Mouse (Mus musculus) megakaryocyte progenitor cell, adult 5-6 weeks (primary cell): ENCODE data around the gene Cntnap2. TPM values are rescaled to one million over a fixed set of nuclear protein-coding genes. Genes with fewer than 3 reads are reported as not detected.

Experiments used
- ATAC-seq: replicated peaks from 2 replicates; pipeline ENCODE4 v1.8.0; 2016; ENCODE audit warnings: mild to moderate bottlenecking, moderate TSS enrichment, inconsistent platforms; ENCODE audit not compliant: poor library complexity
- total RNA-seq, 2 experiments: library from RNA; stranded (forward) in 1 of 2; stranded (reverse) in 1 of 2; fragments of 157-497, 149-512 nt in 1 of 2; fragments of 200-1000 nt in 1 of 2; gene quantifications; 2 replicates each; pipeline versions ENCODE4 v1.2.3 to v1.2.4; 2015 to 2017

Gene Cntnap2
- total RNA-seq (2015): not detected in 2 replicates
- total RNA-seq (2017): not detected in 2 replicates

DNA sequence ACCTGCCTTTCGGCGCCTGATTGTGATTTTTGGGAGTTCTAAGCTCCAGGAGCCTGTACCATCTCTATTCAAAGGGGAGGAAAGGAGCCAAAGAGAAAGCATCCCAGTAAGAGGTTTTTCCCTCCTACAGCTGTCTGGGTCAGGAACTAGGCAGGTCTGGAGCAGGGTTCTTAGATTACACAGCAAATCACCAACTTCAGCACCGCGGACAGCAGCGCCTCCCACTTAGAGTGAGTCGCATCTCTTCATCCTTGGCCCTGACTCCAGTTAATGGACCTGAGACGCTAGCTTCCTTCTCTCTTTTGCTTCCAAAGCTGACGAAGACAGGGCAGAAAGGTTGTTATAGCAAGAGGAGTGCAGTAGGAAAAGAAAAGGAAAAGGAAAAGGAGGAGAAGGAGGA lies at the start of gene Cntnap2:
Gene Cntnap2 (plus strand): TSS at position 267 of the 400 bp plus-strand sequence.
- peak; percentile 65 for ATAC-seq

DNA sequence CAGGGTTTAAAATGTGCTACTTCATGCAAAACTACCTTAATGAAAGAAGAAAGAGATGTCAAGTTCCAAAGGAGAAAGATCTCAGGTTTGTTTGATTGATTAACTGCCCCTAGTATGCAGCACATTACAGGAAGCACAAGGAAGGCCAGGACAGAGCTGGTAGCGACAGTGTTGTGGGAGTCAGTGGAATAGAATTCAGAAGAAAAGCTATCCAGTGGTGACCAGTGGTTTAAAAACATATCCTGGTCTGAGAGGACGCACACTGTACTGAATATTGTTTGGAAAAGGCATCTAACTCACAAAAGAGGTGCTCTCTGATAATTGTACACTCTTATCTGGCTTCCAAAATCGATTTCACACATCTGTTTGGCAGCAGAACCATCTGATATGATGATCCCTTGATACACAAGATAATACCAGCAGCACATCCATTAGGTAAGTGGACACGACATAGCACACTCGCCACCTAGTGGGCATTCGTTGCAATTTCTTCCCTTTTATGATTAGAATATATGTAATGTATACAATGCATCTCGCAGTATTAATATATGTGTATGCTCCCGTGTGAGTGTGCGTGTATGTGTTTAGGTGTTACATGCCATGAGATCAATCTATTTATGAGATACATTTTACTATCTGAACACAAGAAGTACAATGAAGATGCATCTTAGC lies 33.0 kb upstream of the Cntnap2 start:
- ATAC-seq: peak; percentile 97

DNA sequence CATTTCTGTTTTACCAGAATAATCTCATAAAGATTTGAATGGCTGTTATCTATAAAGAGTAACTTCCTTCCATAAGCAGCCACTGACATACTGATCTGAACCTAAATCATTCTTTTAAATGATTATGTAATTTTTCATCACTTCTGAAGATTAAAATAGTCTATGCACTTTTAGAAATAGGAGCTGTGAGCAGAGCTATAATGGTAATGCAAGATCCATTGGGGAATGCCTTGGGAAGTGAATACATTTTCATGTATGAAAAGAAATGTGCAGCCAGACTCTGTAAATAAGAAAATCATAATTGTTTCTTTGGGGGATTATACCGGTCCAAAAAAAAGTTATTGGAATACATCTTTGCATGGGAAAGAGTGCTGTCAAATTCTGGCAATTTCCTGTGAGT lies 19.7 kb upstream of the Cntnap2 start:
- no peak for ATAC-seq

DNA sequence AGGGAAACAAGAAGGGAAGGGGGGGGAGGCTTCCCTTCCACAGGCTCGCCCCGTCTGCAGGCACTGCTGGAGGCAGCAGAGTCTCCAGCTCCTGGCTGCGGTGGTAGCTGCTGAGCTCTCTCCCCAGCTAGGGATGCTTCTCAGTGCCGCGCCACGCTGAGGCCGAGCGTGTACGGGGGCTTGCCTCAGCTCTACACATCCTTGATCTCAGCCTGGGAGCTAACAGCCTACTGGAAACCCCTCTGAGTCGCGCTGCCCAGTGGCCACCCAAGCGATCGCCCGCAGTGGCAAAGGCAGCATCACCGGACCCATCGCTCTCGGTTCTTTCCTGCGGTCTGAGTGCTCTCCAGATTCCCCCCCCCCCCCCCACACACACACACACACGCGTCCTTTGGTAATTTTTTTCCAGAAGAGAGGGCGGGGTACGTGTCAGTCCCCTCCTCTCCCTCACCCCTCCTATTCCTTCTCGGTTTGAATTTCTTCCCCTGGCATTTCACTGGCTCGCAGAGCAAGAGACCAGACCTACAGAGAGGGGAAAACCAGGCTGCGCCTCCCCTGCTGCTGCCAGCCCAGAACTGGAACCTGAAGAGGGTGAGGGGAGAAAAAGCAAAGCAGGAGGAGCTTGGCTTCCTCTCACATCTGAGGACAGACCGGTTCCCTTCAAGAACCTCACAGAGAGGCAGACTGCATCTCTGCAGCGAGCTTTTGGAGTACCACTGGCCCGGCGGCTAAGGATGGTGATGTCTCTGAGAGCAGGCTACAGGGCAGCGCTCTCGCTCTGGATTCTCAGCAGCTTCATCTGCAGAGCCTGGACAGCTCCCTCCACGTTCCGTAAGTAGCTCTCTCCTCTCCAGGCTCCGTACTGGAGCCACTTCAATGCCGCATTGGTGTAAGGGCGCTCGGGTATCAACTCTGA lies 657 bp downstream of the Cntnap2 start:
- 0 out of 2 replicates have a peak, but pooled peaks have one; percentile 23 for ATAC-seq

DNA sequence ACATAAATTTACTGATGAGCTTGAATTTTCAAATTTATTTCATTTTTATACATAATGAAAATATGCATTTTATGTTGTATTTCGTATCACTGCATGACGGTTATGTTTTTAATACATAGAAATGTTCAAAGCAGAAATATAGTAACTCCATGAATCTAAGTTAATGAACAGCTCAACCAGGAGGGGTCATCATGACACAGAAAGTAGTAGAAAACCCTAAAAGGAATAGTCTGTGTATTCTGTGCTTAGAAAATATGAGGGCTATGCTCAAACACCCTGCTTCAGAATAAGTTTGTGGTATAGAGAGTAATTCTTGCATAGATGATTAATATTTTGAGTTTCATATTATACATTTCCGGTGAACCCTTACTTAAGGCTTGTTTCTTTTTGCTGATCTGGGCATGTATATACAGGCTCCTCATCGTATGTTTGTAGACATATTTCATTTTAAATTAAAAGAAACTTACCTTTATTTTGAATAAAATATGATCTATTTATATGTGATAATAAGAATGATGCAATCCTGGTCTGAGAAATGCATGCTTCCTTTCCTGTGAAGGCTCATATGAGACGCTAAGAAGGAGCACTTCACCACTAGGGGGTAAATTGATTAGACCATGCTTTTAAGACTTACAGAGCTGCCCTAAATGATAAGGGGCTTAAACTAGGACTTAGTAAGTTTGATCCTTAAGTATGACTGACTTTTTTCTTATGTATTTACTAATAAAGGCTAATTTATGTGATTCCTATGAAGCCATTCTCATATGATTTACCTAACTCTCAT lies 3.2 kb downstream of the Cntnap2 start:
- ATAC-seq: no peak

DNA sequence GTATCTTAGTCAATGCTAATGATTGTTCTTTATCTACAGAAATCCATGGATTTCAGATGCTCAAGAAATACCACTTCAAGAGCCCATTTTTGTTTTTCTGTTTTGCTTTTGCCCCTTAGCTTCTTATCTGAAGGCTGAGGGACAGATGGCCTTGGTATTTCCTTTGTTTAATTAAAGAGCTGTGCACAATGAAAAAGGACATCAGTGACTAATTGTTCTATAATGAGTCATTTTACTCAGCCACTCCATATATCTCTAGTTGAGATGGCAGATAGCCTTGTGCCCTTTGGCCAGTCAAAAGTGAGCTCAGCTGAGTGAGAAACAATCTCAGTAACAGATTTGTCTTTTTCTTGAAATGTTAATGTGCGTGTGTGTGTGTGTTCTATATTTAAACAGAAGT lies 29.1 kb downstream of the Cntnap2 start:
- no peak for ATAC-seq

DNA sequence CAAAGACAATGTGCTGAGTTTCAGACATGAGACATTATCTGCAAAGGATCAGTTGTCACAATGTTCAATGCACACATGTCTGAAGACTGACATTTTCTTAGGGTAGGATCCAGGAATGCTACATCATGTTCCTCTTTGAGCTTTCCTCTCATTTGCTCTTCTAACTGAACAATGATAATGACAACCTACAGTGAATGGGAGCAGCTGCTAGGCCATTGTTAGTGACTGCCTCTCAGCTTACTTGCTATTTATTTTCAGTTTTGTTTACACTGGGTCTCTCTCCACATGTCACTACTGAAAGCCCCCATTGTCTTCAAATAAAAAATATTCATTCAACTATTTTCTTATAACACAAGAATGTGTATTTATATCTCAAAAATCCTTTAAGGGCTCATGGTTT lies 54.5 kb downstream of the Cntnap2 start:
- ATAC-seq: no peak

DNA sequence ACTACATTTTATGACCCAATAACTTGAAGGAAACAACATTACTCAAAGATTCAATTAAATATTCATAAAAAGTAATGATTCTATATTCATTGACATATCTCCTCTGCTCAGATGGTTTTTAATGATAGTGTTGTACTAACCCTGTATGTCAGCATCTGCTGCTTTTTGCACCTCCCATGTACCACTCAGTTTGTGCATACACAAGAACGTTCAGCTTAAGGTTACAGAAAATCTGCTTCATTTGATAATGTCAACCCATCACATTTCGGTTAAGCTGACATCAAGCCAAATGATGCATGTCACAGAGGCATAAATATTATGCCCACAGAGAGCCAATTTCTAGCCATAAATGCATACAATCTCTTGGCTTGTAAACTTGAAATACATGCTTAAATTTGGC lies 85.7 kb downstream of the Cntnap2 start:
- no peak for ATAC-seq

DNA sequence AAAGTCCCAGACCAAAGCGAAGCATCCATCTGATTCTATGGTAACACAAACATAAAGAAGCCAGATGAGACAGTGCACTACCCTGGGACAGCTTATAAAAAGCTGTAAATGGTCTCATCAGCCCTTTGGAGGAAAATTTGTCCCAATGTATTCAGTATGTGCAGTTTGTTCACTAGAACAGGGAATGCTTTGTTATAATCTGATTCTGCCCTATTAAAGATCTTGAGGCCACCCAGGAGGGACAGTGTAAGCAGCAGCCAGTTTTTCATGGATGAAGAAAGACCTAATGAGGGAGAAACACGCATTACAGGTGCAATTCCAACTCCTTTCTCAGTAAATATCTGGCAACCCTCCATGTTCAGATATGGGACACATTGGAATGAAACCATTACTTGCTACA lies 145.9 kb downstream of the Cntnap2 start:
- ATAC-seq: no peak

DNA sequence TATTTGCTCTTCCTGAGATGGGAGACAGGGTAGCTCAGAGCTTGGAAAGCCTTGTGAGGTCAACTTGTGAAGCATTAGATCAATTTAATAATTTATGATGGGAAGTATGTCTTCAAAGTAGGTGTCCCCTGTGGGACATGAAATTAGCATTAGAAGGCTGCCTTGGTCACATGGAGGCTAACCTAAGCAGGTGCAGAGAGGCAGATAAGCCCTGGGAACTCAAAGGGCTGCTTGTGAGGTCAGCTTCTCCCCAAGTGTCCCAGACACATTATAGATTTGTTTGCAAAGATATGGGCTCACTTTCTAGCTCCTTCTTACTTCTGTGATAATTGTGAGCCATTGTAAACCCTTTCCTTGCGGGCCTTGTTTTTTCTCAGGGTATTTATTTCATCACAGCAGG lies 155.2 kb downstream of the Cntnap2 start:
- ATAC-seq: peak; percentile 29; the same call in 1 of the 2 replicates

DNA sequence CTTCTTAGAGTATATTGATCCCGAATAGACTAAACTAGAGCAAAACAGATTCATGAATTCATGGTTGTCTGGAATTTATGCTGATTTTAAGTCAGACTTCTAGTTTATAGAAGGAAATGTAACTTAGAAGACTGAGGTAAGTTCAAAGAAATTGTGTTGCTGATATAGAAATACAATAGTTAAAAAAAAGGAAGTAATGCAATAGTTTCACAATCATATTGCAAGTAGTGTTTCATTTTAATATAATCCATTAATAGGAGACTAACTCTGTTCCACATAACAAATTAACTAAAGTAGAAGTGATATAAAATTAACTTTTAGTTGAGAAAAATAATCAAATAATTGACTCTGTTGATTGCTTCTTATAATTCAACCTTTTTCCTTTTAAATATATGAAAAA lies 169.8 kb downstream of the Cntnap2 start:
- ATAC-seq: peak; percentile 72

DNA sequence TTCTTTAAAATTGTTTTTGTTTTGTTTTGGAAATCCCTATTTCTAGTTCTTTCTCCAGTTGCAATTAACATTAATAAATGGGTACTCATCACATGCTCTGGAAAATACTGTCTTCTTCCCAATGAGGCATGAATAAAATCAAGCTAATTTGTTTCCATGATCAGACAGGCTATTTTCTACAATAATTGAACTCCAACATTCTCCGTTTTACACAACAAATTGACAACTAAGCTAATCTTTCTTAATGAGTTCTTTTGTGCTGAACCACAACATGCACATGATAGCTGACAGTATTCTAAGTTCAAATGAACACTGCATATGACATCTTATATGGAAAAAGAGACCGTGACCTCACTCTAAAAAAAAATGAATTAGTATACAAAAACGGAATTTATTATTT lies 173.4 kb downstream of the Cntnap2 start:
- no peak for ATAC-seq

DNA sequence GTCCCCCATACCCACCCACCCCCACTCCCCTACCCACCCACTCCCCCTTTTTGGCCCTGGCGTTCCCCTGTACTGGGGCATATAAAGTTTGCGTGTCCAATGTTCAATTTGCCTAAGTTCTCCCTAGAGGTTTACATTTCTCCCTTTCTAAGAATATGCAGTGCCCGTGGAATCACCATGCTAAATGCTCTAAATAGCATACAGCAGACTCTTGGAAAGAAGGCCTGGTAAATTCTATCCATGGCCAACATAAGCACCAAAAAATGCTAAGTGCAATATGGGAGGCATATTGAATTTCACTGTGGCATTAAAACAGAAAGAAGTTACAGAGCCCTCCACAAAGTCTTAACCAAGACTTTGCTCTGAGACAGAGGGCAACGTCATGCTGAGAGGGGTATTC lies 177.4 kb downstream of the Cntnap2 start:
- ATAC-seq: no peak

DNA sequence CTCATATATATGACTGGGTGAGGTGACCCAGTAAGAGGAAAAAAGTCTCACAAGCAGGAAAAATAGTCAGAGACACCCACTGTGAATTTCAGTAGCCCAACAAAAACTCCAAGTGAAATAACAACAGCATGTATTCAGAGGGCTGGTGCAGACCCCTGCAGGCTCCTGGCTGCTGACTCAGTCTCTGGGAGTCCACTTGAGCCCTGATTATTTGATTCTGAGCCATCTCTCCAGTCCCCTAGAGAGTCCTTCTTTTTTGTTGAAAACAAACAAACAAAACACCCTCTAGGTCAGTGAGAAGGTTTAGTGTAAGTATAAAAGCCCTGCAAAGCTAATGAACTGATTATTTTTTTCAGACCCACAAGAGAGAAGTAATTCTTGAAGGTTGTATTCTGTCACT lies 179.0 kb downstream of the Cntnap2 start:
- no peak for ATAC-seq

DNA sequence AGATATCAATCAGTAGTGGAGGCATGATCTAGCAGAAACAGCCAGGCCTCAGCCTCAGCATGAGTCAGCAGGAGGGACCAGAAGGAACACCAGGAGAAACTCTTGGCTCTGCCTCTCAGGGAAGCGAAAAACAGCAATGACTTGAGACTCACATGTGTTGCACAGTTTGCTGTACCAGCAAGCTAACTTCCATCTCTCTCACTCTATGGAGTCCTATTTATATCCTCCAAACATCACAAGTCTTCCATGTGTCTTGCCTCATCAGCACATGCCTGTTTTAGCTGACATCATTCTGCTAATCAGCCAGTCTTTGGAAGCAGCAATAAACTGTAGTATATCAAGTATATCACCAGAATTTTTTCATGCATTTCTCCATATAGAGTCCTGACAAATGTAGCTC lies 182.1 kb downstream of the Cntnap2 start:
- no peak for ATAC-seq

DNA sequence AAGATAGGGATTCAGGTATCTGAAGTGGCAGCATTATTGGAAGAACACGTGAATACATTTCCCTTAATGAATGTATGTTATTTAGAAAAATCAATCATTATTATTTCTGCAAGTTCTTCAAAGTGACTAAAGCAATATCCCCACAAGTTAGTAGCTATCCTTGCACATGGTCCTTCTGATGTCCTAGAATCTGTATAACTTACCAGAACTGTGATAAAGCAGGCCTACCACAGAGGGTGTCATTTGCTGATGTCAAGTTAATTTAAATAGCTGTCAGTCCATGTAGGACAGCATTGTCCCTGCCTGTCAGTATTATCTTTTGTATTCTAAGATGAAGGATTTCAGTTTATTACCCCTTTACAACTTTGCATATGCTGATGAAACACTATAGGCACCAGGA lies 185.5 kb downstream of the Cntnap2 start:
- ATAC-seq: no peak

DNA sequence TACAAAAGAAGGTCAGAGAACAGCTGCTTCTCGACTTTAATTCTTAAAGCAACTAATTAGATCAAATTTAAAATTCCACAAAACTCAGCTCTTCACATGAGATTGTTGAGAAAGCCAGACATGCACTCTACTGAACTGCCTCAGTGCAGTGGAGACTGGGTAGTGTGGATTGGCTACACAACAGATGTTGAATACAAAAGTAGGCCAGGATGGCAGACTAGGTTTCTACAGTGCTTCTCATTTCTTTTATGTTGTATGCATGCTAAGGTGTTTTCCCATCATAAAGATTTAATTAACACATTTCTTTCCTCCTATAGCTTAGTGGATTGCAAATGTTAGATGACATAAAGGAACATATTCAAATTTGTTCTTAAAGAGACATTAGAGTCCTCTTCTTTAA lies 198.9 kb downstream of the Cntnap2 start:
- ATAC-seq: no peak

DNA sequence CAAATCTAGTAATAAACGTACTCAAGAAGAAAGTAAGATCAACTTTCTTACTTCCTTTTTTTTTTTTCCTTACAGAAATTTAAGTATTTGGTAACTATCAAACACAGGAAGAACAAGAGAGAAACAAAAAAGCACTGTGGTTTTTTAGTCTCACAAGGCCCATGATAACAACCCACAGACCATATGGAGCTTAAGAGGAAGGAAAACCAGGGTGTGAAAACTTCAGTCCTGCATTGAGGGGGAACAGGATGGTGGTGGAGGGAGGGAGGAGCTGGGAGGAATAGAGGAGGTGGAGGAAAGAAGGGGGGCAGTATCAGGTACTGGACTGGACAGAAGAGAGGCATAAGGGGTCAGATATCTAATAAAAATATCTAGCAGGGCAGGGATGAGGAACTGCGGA lies 212.4 kb downstream of the Cntnap2 start:
- peak; percentile 98 for ATAC-seq

DNA sequence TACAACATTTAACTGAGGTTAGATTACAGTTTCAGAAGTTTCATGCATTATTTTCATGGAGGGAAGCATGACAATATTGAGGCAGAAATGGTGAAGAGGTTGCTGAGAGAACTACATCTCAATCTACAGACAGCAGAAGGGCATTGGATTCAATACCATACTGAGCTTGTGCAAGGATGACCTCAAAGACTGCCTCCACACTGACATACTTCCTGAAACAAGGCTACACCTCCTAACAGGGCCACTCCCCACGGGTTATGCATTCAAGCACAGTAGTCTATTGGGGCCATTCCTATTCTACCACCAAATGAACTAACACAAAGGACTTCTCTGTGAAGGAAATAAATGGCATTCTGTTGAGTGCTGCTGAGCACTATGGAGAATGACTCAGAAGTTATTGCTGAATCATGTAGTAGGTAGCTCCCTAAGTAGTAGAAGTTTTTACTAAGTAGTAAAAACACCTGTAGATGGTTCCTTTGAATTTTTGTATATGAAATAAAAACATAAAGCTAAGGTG lies 214.2 kb downstream of the Cntnap2 start:
- ATAC-seq: peak; percentile 73

DNA sequence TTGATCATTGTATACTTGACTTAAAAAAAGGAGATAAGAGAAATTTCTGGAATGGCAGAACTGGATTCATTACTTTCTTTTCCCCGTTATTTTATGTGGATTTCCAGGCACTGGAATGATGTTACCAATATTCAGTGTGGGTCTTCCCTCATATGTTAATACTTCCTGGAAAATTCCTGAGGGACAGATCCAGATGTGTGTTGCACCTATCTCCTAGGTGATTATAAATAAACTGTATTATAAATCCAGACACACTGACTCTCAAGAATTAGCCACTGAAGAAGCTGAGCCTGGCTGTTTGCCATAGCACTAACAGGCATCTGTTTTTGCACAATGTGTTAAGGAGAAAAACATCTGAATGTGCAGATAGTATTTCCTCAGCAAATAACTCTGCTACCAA lies 231.0 kb downstream of the Cntnap2 start:
- no peak for ATAC-seq

DNA sequence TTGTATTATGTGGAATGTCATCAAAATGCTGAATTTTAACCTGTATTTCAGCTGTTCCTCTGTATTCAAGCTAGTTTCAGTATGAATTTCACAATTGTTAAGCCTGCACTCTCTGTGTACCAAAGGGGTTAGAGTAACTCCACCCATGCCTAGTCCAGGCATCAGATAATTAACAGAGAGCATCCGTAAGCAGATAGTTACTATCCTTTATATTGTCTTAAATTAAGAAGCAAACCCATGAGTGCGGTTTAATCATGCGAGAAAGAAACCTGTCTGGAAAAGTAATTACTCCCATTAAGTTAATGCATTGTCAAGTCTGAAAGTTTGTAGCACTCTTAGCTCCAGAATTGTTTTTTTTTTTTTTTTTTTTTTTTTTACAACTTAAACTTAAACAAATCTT lies 258.3 kb downstream of the Cntnap2 start:
- no peak for ATAC-seq
